Mouse (Mus musculus) forebrain, embryonic 13.5 days (tissue): ENCODE results near the gene Csnk1d. TPM values are rescaled to one million over a fixed set of nuclear protein-coding genes. Genes with fewer than 3 reads are reported as not detected.

ENCODE experiments used
- ATAC-seq: fragments of 200-750 bp; cut with Nextera tagmentation; 2 replicates; pipeline ENCODE4 v1.8.0; 2017
- H3K27ac ChIP-seq: fragments of 300-500 bp; sonication (generic); 2 replicates; pipeline ENCODE4 v1.5.1; 2015; ENCODE audit warnings: inconsistent platforms, mild to moderate bottlenecking, moderate library complexity
- H3K27me3 ChIP-seq: fragments of 300-500 bp; sonication (generic); 2 replicates; pipeline ENCODE4 v1.6.1; 2015; ENCODE audit warnings: mild to moderate bottlenecking, inconsistent platforms
- H3K36me3 ChIP-seq: fragments of 300-500 bp; sonication (generic); 2 replicates; pipeline ENCODE4 v1.6.1; 2015; ENCODE audit warnings: mild to moderate bottlenecking, inconsistent platforms; ENCODE audit not compliant: poor library complexity, severe bottlenecking
- H3K4me1 ChIP-seq: fragments of 300-500 bp; sonication (generic); 2 replicates; pipeline ENCODE4 v1.6.1; 2015; ENCODE audit warnings: inconsistent platforms
- H3K4me2 ChIP-seq: fragments of 300-500 bp; sonication (generic); 2 replicates; pipeline ENCODE4 v1.6.1; 2015; ENCODE audit warnings: inconsistent platforms, mild to moderate bottlenecking, moderate library complexity
- H3K4me3 ChIP-seq: fragments of 300-500 bp; sonication (generic); 2 replicates; pipeline ENCODE4 v1.5.1; 2015; ENCODE audit warnings: mild to moderate bottlenecking, inconsistent platforms
- H3K9ac ChIP-seq: fragments of 300-500 bp; sonication (generic); 2 replicates; pipeline ENCODE4 v1.6.1; 2015; ENCODE audit warnings: mild to moderate bottlenecking, inconsistent platforms
- H3K9me3 ChIP-seq: fragments of 300-500 bp; sonication (generic); replicated peaks from 2 replicates; pipeline ENCODE4 v1.6.1; 2016; ENCODE audit warnings: inconsistent platforms
- WGBS: fragments of 180-500 bp; shearing (Covaris S2); methylation state at CpG from one replicate; pipeline ENCODE4 v1.1.7; 2015; 5-methylcytosine and 5-hydroxymethylcytosine counted together
- polyA plus RNA-seq: library from polyadenylated mRNA; unstranded; fragments of >200 nt; fragmentation: Nextera tagmentation; extraction: Ambion mirVana; gene quantifications from 2 replicates; pipeline ENCODE4 v1.2.1, GENCODE M21; 2015

Csnk1d gene
- polyA plus RNA-seq, 1 experiment from 2014 or later = 122 TPM

GRCm38 (mm10) chr11:120984448-120985330 lies 6.4 kb downstream of the Csnk1d start:
- H3K27ac ChIP-seq = no peak overlapping the region
- H3K9me3 ChIP-seq = no peaks in the 10 kb centered on the region
- H3K4me3 ChIP-seq = no peak overlapping the region
- no peak for ATAC-seq
- peaks cover 29% of the 10 kb centered on the region for H3K4me1 ChIP-seq
- H3K27me3 ChIP-seq = no peaks in the 10 kb centered on the region
- H3K4me2 ChIP-seq = no peak overlapping the region
- no peak overlapping the region for H3K9ac ChIP-seq
- 84% methylated on average over 4 of the region's 4 CpGs for WGBS
- peaks cover 64% of the 10 kb centered on the region for H3K36me3 ChIP-seq

- H3K4me3 ChIP-seq = no peak overlapping the region
- no peaks in the 10 kb centered on the region for H3K27me3 ChIP-seq
- no peak overlapping the region for H3K27ac ChIP-seq
- H3K9me3 ChIP-seq = no peaks in the 10 kb centered on the region
- no peak overlapping the region for H3K9ac ChIP-seq
- H3K36me3 ChIP-seq = peaks cover 86% of the 10 kb centered on the region
- ATAC-seq = no peak
- H3K4me1 ChIP-seq = peaks cover 6% of the 10 kb centered on the region; the same call in 1 of the 2 replicates
- no peak overlapping the region for H3K4me2 ChIP-seq
These were observed 8.7 kb downstream of the Csnk1d start for GRCm38 (mm10) chr11:120982459-120982858.

GRCm38 (mm10) chr11:120981661-120982060 lies 9.5 kb downstream of the Csnk1d start:
- H3K9ac ChIP-seq = no peak overlapping the region
- peaks cover 87% of the 10 kb centered on the region for H3K36me3 ChIP-seq
- 87% methylated on average over 4 of the region's 4 CpGs for WGBS
- no peaks in the 10 kb centered on the region for H3K4me1 ChIP-seq
- no peak overlapping the region for H3K4me2 ChIP-seq
- no peak overlapping the region for H3K4me3 ChIP-seq
- H3K27me3 ChIP-seq = no peaks in the 10 kb centered on the region
- no peak for ATAC-seq
- H3K9me3 ChIP-seq = no peaks in the 10 kb centered on the region
- H3K27ac ChIP-seq = no peak overlapping the region

DNA sequence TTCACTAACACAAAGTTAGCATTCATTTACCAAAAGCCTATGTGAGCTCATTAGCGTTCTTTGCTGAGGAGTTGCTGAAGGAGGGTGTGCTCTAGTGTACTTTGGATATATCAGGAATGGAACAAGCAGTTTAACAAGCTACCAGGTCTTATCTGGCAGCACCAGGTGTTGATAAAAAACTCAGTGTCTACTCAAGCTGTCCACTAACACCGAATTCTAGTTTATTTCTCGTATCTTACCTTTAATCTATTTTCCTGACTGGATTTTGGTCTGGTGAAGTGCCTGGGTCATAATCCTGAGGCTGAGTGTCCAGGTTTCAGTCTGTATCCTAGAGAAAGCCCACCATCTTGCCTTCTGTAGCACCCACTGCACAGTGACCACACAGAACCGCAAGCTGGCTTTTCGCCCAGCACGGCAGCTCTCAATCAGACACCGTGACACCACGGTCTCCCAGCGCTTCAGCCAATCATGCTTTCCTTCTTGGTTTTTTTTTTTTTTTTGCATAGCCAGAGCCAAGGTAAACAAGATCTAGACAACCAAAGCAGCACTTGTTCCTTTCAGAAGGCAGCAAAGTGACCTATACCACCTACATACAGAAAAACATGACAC lies 10.6 kb downstream of the Csnk1d start:
- H3K4me1 ChIP-seq = no peaks in the 10 kb centered on the region
- ATAC-seq = no peak
- no peak overlapping the region for H3K4me3 ChIP-seq
- no peak overlapping the region for H3K4me2 ChIP-seq
- no peaks in the 10 kb centered on the region for H3K9me3 ChIP-seq
- no peak overlapping the region for H3K27ac ChIP-seq
- H3K27me3 ChIP-seq = no peaks in the 10 kb centered on the region
- H3K36me3 ChIP-seq = peaks cover 88% of the 10 kb centered on the region
- 89% methylated on average over 9 of the region's 9 CpGs for WGBS
- no peak overlapping the region for H3K9ac ChIP-seq

DNA sequence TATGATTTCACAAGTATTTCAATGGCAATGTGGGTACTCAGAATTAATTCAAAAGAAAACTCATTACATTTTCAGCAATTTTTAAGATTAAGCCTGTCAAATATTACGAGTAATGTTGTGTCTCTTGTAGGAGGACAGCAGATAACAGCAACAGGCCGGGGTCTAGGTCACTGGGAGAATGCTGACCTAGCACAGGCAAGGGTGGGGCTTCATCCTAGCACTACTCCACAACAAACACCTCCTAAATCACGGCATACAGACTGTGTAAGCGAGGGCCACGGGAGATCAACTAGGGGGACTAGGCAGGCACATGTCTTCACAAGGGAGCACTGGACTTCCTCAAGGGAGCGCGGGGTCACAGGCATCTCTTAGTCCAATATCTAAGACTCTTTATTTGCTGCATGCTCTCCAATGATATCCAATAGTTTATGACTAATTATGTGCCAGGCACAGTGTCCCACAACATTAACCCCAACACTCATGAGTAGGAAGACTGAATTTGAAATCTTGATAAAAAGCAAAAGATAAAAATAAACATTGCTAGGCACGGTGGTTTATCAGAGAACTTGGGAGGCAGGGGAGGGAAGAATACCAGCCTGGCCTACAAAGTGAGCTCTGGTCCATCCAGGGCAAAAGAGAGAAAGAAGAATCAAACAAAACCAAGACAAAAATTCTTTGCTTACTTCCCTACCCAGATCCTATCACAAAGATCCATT lies 11.3 kb downstream of the Csnk1d start:
- no peaks in the 10 kb centered on the region for H3K27me3 ChIP-seq
- no peak for ATAC-seq
- H3K36me3 ChIP-seq = peaks cover 89% of the 10 kb centered on the region
- 89% methylated on average over 8 of the region's 8 CpGs for WGBS
- no peak overlapping the region for H3K27ac ChIP-seq
- H3K9ac ChIP-seq = no peak overlapping the region
- no peaks in the 10 kb centered on the region for H3K4me1 ChIP-seq
- no peak overlapping the region for H3K4me2 ChIP-seq
- H3K9me3 ChIP-seq = no peaks in the 10 kb centered on the region
- no peak overlapping the region for H3K4me3 ChIP-seq

GRCm38 (mm10) chr11:120973318-120973717 lies 17.8 kb downstream of the Csnk1d start:
- Histone ChIP-seq H3K4me1 (no peaks in the 10 kb centered on the region), H3K4me3 (no peak overlapping the region), H3K27me3 (no peaks in the 10 kb centered on the region), H3K4me2 (no peak overlapping the region), H3K36me3 (peaks cover 98% of the 10 kb centered on the region), H3K9me3 (no peaks in the 10 kb centered on the region), H3K27ac (no peak overlapping the region), H3K9ac (no peak overlapping the region)
- no peak for ATAC-seq
- WGBS = 87% methylated on average over 6 of the region's 6 CpGs

DNA sequence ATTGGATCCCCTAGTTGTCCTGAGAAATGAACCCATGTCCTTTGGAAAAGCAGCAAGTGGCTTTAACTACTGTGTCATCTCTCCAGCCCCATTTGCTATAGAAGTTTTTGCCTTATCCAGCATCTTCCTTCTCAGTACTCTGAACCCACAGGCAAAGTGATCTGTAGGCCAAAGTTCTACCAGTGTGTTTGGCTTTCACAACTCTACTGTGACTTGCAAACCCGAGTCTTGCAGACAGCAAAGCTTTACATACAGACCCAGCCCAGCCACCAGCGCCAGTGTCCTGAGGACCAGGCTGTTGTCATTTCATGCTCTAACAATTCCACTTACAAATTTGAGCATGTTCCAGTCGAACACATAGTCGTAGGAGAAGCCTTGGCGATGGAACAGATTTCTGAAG lies 19.9 kb downstream of the Csnk1d start:
- no peaks in the 10 kb centered on the region for H3K4me1 ChIP-seq
- ATAC-seq = no peak
- H3K4me3 ChIP-seq = no peak overlapping the region
- no peak overlapping the region for H3K9ac ChIP-seq
- no peaks in the 10 kb centered on the region for H3K27me3 ChIP-seq
- no peak overlapping the region for H3K27ac ChIP-seq
- H3K9me3 ChIP-seq = no peaks in the 10 kb centered on the region
- peaks cover 100% of the 10 kb centered on the region for H3K36me3 ChIP-seq
- H3K4me2 ChIP-seq = no peak overlapping the region
- WGBS = 90% methylated on average over 5 of the region's 5 CpGs

GRCm38 (mm10) chr11:120969742-120970141 lies 21.4 kb downstream of the Csnk1d start:
- no peak for ATAC-seq
- Histone ChIP-seq H3K27ac (no peak overlapping the region), H3K4me1 (peaks cover 5% of the 10 kb centered on the region), H3K9me3 (no peaks in the 10 kb centered on the region), H3K27me3 (no peaks in the 10 kb centered on the region), H3K4me3 (no peak overlapping the region), H3K9ac (no peak overlapping the region), H3K4me2 (no peak overlapping the region), H3K36me3 (peaks cover 100% of the 10 kb centered on the region)
- 94% methylated on average over 5 of the region's 5 CpGs for WGBS

- Histone ChIP-seq H3K4me3 (no peak overlapping the region), H3K4me2 (no peak overlapping the region), H3K27me3 (no peaks in the 10 kb centered on the region), H3K9me3 (no peaks in the 10 kb centered on the region), H3K36me3 (peaks cover 99% of the 10 kb centered on the region), H3K27ac (no peak overlapping the region), H3K9ac (no peak overlapping the region), H3K4me1 (peaks cover 9% of the 10 kb centered on the region)
- WGBS = 95% methylated on average over 4 of the region's 4 CpGs
- no peak for ATAC-seq
These were observed 25.5 kb downstream of the Csnk1d start for GRCm38 (mm10) chr11:120965587-120965986.

GRCm38 (mm10) chr11:120964195-120965157 lies 26.7 kb downstream of the Csnk1d start:
- Histone ChIP-seq H3K9ac (no peak overlapping the region), H3K4me3 (no peak overlapping the region), H3K36me3 (peaks cover 99% of the 10 kb centered on the region), H3K27me3 (no peaks in the 10 kb centered on the region), H3K9me3 (no peaks in the 10 kb centered on the region), H3K27ac (no peak overlapping the region), H3K4me2 (no peak overlapping the region), H3K4me1 (peaks cover 9% of the 10 kb centered on the region)
- no peak for ATAC-seq
- WGBS = 76% methylated on average over 10 of the region's 10 CpGs

- Histone ChIP-seq H3K9me3 (no peaks in the 10 kb centered on the region), H3K36me3 (peaks cover 99% of the 10 kb centered on the region), H3K9ac (no peak overlapping the region), H3K4me2 (no peak overlapping the region), H3K4me1 (peaks cover 9% of the 10 kb centered on the region), H3K27ac (no peak overlapping the region), H3K4me3 (no peak overlapping the region), H3K27me3 (no peaks in the 10 kb centered on the region)
- no peak for ATAC-seq
- 89% methylated on average over 7 of the region's 7 CpGs for whole genome bisulfite sequencing
These were observed 28.2 kb downstream of the Csnk1d start for GRCm38 (mm10) chr11:120962909-120963308.
